Mouse (Mus musculus) myocyte (in vitro differentiated cells): ENCODE data around the gene Bcl9. TPM values are rescaled to one million over a fixed set of nuclear protein-coding genes. Genes with fewer than 3 reads are reported as not detected.

Experiments used
- H3K27me3 ChIP-seq: one replicate; pipeline ENCODE4 v1.6.1; 2011; ENCODE audit not compliant: control insufficient read depth, insufficient read depth, insufficient read length
- H3K36me3 ChIP-seq: one replicate; pipeline ENCODE4 v1.6.1; 2011; ENCODE audit not compliant: control insufficient read depth, insufficient read depth
- H3K4me2 ChIP-seq: one replicate; pipeline ENCODE4 v1.6.1; 2011; ENCODE audit warnings: low read depth, control low read depth
- H3K4me3 ChIP-seq: one replicate; pipeline ENCODE4 v1.5.1; 2011; ENCODE audit warnings: mild to moderate bottlenecking, control low read depth, moderate library complexity
- H3K79me2 ChIP-seq: one replicate; pipeline ENCODE4 v1.6.1; 2011; ENCODE audit not compliant: control insufficient read depth, insufficient read depth
- H3ac ChIP-seq: one replicate; pipeline ENCODE4 v1.6.1; 2011; ENCODE audit not compliant: control insufficient read depth, insufficient read length
- CEBPB ChIP-seq: IDR thresholded peaks from 2 replicates; pipeline ENCODE4 v1.6.1; 2011; ENCODE audit warnings: mild to moderate bottlenecking, moderate library complexity; ENCODE audit not compliant: poor library complexity, insufficient read depth, severe bottlenecking
- E2F4 ChIP-seq: IDR thresholded peaks from one replicate; pipeline ENCODE4 v1.6.1; 2011; ENCODE audit warnings: mild to moderate bottlenecking, control low read depth, moderate library complexity; ENCODE audit not compliant: insufficient read depth
- MAX ChIP-seq: IDR thresholded peaks from one replicate; pipeline ENCODE4 v1.6.1; 2011; ENCODE audit warnings: low read depth, mild to moderate bottlenecking, control low read depth
- MYOD1 ChIP-seq, 3 experiments: IDR thresholded peaks; one replicate each; pipeline ENCODE4 v1.6.1; 2011; ENCODE audit warnings: control low read depth in 2 of 3, low read depth in 2 of 3, mild to moderate bottlenecking in 2 of 3, moderate library complexity in 1 of 3; ENCODE audit not compliant: insufficient read length in 2 of 3, control insufficient read depth in 1 of 3
- MYOG ChIP-seq, 3 experiments: IDR thresholded peaks; one replicate each; pipeline ENCODE4 v1.6.1; 2011; ENCODE audit warnings: control low read depth in 2 of 3, low read depth in 2 of 3, mild to moderate bottlenecking in 2 of 3; ENCODE audit not compliant: insufficient read length in 2 of 3, control insufficient read depth in 1 of 3, insufficient read depth in 1 of 3
- POLR2A ChIP-seq: IDR thresholded peaks from one replicate; pipeline ENCODE4 v1.6.1; 2011; ENCODE audit warnings: low read depth, mild to moderate bottlenecking, control low read depth, moderate library complexity; ENCODE audit not compliant: insufficient read length
- POLR2AphosphoS2 ChIP-seq: IDR thresholded peaks from one replicate; pipeline ENCODE4 v1.6.1; 2011; ENCODE audit warnings: low read depth, control low read depth; ENCODE audit not compliant: insufficient read length
- REST ChIP-seq: IDR thresholded peaks from one replicate; pipeline ENCODE4 v1.6.1; 2011; ENCODE audit warnings: mild to moderate bottlenecking, control low read depth, moderate library complexity; ENCODE audit not compliant: insufficient read depth, insufficient read length
- SRF ChIP-seq: IDR thresholded peaks from one replicate; pipeline ENCODE4 v1.6.1; 2011; ENCODE audit warnings: low read depth; ENCODE audit not compliant: control insufficient read depth, insufficient read length
- TCF12 ChIP-seq: IDR thresholded peaks from one replicate; pipeline ENCODE4 v1.6.1; 2011; ENCODE audit warnings: mild to moderate bottlenecking, control low read depth; ENCODE audit not compliant: poor library complexity, insufficient read depth, severe bottlenecking
- TCF3 ChIP-seq: IDR thresholded peaks from one replicate; pipeline ENCODE4 v1.6.1; 2011; ENCODE audit warnings: low read depth, control low read depth; ENCODE audit not compliant: insufficient read length
- USF1 ChIP-seq: IDR thresholded peaks from one replicate; pipeline ENCODE4 v1.6.1; 2011; ENCODE audit warnings: low read depth, mild to moderate bottlenecking, control low read depth, moderate library complexity
- polyA plus RNA-seq: library from polyadenylated mRNA; unstranded; fragments of >200 nt; fragmentation: generic; extraction: Trizol; gene quantifications from one replicate; pipeline ENCODE4 v1.2.1, GENCODE M21; 2012; ENCODE audit warnings: missing spikeins

Gene Bcl9
- polyA plus RNA-seq, 1 experiment = 5.7 TPM

- H3K4me3 ChIP-seq = no peak overlapping the region
These were observed 62.9 kb downstream of the Bcl9 start for GRCm38 (mm10) chr3:97234797-97235196.

DNA sequence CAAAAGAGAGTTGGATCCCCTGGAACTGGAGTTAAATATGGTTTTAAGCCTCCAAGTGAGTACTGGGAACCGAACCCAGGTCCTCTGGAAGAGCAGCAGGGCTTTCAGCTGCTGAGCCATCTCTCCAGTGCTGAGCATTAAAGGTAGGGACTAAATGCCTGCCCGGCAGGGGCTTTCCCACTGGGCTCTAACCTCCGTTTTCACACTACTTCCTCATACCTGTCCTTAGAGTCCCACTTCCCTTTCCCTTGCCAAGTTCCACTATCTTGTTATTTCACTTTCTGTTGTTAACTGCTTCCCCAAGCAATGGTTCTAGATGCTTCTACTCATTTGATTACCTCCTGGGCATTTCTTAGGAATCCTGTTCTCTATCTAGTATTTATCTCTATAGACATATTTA lies 65.4 kb downstream of the Bcl9 start:
- Histone ChIP-seq H3K4me2 (no peak overlapping the region), H3K79me2 (no peaks in the 10 kb centered on the region), H3K27me3 (no peaks in the 10 kb centered on the region), H3K36me3 (no peaks in the 10 kb centered on the region), H3K4me3 (no peak overlapping the region), H3ac (no peak overlapping the region)
- TF ChIP-seq POLR2A (no peak), MAX (no peak), TCF3 (no peak), USF1 (no peak), REST (no peak), POLR2AphosphoS2 (no peak), CEBPB (no peak), SRF (no peak), TCF12 (no peak), MYOD1 (IDR thresholded peaks at IDR 0.05; ENCODE audit: control insufficient read depth in 1 of 3, insufficient read length in 2 of 3, low read depth in 2 of 3) (no peak), E2F4 (no peak), MYOG (IDR thresholded peaks at IDR 0.05; ENCODE audit: control insufficient read depth in 1 of 3, insufficient read depth in 1 of 3, insufficient read length in 2 of 3, low read depth in 2 of 3) (no peak)

More at GRCm38 (mm10) chr3:97234797-97235196, 62.9 kb downstream of the Bcl9 start:
- no peak overlapping the region for H3ac ChIP-seq
- H3K27me3 ChIP-seq = no peaks in the 10 kb centered on the region
- no peaks in the 10 kb centered on the region for H3K36me3 ChIP-seq
- no peak overlapping the region for H3K4me2 ChIP-seq
- H3K79me2 ChIP-seq = no peaks in the 10 kb centered on the region
- TF ChIP-seq SRF (no peak), MAX (no peak), POLR2AphosphoS2 (no peak), E2F4 (no peak), MYOG (IDR thresholded peaks at IDR 0.05; ENCODE audit: control insufficient read depth in 1 of 3, insufficient read depth in 1 of 3, insufficient read length in 2 of 3, low read depth in 2 of 3) (no peak), POLR2A (no peak), USF1 (no peak), TCF3 (no peak), REST (no peak), CEBPB (no peak), MYOD1 (IDR thresholded peaks at IDR 0.05; ENCODE audit: control insufficient read depth in 1 of 3, insufficient read length in 2 of 3, low read depth in 2 of 3) (no peak)

DNA sequence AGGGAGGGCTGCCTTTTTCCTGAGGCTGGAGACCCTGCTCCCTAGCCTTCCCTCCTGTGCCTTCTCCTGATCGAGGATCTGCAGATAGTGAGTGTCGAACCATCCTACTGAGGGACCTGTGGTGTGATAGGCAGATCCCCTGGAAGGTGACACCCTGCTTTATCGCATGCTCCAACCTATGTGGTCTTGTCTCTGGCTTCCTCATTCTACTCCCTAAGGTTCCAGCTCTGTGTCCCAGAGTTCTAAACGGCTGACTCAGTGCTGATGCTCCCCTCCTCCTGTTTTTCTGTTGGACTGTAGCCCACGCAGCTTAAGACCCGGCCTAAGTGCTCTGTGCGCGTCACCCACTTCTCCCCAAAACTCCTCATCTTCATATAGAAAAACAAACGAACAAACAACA lies 65.9 kb downstream of the Bcl9 start:
- H3K27me3 ChIP-seq = no peaks in the 10 kb centered on the region
- H3K79me2 ChIP-seq = no peaks in the 10 kb centered on the region
- no peak overlapping the region for H3K4me3 ChIP-seq
- H3K4me2 ChIP-seq = no peak overlapping the region
- no peaks in the 10 kb centered on the region for H3K36me3 ChIP-seq
- TF ChIP-seq E2F4 = no peak
- TF ChIP-seq CEBPB = no peak
- no peak for TF ChIP-seq REST
- TF ChIP-seq SRF = no peak
- no peak for TF ChIP-seq TCF12
- no peak for TF ChIP-seq MYOD1 (IDR thresholded peaks at IDR 0.05; ENCODE audit: control insufficient read depth in 1 of 3, insufficient read length in 2 of 3, low read depth in 2 of 3)
- TF ChIP-seq POLR2A = no peak
- no peak for TF ChIP-seq POLR2AphosphoS2
- no peak for TF ChIP-seq MYOG (IDR thresholded peaks at IDR 0.05; ENCODE audit: control insufficient read depth in 1 of 3, insufficient read depth in 1 of 3, insufficient read length in 2 of 3, low read depth in 2 of 3)
- no peak for TF ChIP-seq TCF3
- TF ChIP-seq USF1 = no peak
- no peak for TF ChIP-seq MAX
- no peak overlapping the region for H3ac ChIP-seq

DNA sequence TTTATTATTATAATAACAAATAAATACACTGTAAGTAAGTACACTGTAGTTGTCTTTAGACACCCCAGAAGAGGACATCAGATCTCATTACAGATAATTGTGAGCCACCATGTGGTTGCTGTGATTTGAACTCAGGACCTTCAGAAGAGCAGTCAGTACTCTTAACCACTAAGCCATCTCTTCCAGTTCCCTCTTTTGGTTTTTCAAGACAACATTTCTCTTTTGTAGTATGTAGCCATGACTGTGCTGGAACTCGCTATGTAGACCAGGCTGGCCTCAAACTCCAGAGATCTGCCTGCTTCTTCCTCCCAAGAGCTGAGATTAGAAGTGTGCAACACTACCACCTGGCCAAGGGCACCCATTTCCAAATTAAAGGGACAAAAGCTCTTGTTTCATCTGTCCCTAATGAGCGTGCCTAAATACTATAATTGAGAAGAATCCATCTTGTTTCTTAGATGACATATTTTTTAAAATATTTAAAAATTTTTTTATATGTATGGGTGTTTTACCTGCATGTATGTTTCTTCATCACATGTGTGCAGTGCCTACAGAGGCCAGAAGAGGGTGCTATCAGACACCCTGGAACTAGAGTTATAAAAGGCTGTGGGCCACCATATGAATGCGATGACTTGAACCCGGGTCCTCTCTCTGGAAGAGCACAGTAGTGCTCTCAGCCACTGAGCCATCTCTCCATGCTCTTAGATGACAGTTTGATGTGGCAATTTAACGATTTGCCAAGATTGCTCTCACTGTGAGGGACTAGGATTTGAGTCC lies 66.9 kb downstream of the Bcl9 start:
- no peaks in the 10 kb centered on the region for H3K36me3 ChIP-seq
- H3K79me2 ChIP-seq = no peaks in the 10 kb centered on the region
- no peak overlapping the region for H3K4me2 ChIP-seq
- no peak overlapping the region for H3K4me3 ChIP-seq
- no peak overlapping the region for H3ac ChIP-seq
- H3K27me3 ChIP-seq = no peaks in the 10 kb centered on the region
- TF ChIP-seq E2F4 = no peak
- TF ChIP-seq MYOG (IDR thresholded peaks at IDR 0.05; ENCODE audit: control insufficient read depth in 1 of 3, insufficient read depth in 1 of 3, insufficient read length in 2 of 3, low read depth in 2 of 3) = no peak
- TF ChIP-seq POLR2A = no peak
- TF ChIP-seq POLR2AphosphoS2 = no peak
- TF ChIP-seq USF1 = no peak
- TF ChIP-seq CEBPB = no peak
- no peak for TF ChIP-seq TCF12
- no peak for TF ChIP-seq REST
- no peak for TF ChIP-seq MYOD1 (IDR thresholded peaks at IDR 0.05; ENCODE audit: control insufficient read depth in 1 of 3, insufficient read length in 2 of 3, low read depth in 2 of 3)
- no peak for TF ChIP-seq MAX
- no peak for TF ChIP-seq TCF3
- no peak for TF ChIP-seq SRF
